Mouse (Mus musculus) cerebellum, postnatal 25 days (tissue): ENCODE results near the gene Gpr137c.

Experiments
- DNase-seq, 2 experiments: peaks; one replicate each; pipeline ENCODE4 v3.0.0; 2021; ENCODE audit warnings: mixed read lengths in 2 of 2

Gpr137c gene

DNA sequence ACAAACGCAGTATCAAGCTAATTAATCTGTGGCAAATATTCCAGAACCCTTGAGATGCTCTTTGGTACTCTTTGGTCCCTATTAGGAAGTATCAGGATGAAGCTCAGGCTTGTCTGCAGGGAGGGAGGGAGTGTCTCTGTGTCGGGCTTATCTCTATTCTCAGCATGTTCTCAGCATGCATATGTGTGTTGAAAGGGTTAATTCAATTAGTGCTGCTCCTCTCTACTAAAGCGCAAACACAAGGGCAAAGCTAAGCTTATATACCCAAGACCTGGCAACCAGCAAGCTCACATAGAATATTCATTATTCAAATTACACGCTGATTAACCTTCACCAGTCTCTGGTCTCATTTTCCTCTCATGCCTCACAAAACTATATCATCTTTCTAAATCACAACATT lies 84.4 kb downstream of the Gpr137c start:
- no peak for DNase-seq

- no peak for DNase-seq
Observed at GRCm38 (mm10) chr14:45304389-45304788, 84.9 kb downstream of the Gpr137c start.

DNA sequence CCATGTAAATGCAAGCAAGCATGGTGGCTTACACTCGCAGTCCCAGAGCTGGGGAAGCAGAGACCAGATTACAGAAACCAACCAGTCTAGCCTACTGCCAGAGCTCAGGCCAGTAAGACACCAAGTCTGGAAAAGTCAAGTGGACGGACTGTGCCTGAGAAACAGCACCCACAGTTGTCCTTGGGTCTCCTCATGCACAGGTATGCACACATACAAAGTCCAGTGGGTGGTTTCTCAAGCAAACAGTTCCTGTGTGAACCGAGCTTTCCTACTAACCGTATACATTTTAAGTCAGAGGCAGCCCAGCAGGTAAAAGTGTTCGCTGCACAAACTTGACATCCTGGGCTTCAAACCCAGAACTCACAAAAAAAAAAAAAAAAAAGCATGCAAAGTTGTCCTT lies 86.3 kb downstream of the Gpr137c start:
- no peak for DNase-seq

- DNase-seq, result no peak
Observed at GRCm38 (mm10) chr14:45307630-45308328, 88.3 kb downstream of the Gpr137c start.

DNA sequence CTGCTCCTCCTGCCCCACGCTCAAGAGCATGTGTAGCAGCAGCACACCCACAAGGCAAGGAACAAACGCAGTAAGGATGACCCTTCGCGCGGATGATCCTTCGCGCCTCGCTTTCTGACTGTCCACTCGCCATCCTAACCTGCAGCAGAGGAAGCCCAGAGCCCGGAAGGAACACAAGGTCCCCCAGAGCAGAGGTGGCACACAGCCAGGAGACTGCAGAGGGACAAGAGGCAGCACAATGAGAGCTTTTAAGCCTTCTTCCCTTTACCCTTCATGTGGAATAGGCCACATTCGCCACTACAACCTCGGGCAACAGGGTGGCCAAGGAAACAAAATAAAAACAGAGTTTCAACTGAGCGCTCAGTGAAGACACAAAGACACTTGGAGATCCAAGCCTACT lies 90.1 kb downstream of the Gpr137c start:
- peak; percentile 46 to 67 for DNase-seq

GRCm38 (mm10) chr14:45310101-45310500 lies 90.6 kb downstream of the Gpr137c start:
- DNase-seq, result no peak

GRCm38 (mm10) chr14:45316927-45317326 lies 97.4 kb downstream of the Gpr137c start:
- DNase-seq, result no peak

GRCm38 (mm10) chr14:45317921-45318411 lies 98.4 kb downstream of the Gpr137c start:
- no peak for DNase-seq

- peak; percentile 91 to 93 for DNase-seq
Observed at GRCm38 (mm10) chr14:45318426-45319236, 99.1 kb downstream of the Gpr137c start, which contains the start of gene Ero1l. Gene Ero1l (minus strand): TSS chr14:45318771.

DNA sequence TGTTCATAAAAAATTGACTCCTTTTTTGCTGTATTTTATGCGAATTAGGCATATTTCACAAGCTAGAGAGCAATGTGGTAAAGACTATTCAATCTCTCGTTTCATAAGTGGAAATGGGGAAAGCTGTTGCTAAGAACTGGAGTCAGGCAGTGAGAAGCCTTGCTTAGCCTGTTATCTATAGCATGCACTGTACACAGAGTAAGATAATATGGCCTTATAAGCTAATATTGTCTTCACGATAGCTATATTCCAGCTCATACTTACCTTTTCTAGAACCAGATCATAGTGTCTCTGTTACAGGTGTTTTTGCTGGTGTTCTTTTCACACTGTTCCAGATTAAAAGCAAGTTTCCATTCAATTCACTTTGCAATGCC lies 99.7 kb downstream of the Gpr137c start:
- DNase-seq, result no peak

DNA sequence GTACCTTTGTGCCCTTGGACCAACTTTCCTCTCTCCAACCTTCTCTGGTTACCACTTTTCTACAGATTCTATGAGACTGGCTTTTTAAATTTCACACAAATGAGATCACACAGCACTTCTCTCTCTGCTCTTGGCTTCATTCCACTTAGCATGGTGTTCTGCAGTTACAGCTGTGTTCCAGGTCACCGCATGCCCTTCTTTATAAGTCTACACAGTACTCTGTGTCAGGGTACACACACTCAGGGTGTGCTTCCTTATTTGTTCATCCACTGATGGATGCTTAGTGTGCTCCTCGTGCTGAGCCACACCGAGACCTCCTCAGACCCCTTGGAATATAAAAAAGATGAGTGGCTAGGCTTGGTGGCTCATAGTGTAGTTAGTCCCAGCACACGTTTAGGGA lies 100.6 kb downstream of the Gpr137c start:
- no peak for DNase-seq

DNA sequence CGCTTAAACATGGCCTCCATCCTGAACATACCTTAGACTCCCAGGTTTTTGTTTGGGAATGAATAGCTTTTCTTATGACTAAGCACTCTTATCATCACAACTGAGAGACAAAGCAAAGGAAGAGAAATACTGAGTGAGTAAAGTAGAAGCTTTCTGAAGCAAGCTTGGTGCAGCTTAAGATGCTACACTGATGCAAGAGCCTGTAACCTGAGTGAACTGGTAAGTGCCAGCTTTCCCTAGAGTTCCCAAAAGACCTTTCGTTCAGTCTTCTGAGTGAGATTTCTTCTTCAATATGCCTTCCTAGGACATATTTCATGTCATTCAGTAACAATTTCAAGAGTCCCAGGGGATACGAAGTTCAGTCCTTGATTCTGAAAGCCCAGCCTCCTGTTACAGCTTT lies 101.5 kb downstream of the Gpr137c start:
- DNase-seq, result no peak

GRCm38 (mm10) chr14:45321622-45322021 lies 102.1 kb downstream of the Gpr137c start:
- no peak for DNase-seq

GRCm38 (mm10) chr14:45322450-45322849 lies 102.9 kb downstream of the Gpr137c start:
- DNase-seq, result no peak

- no peak for DNase-seq
Observed at GRCm38 (mm10) chr14:45323320-45323719, 103.8 kb downstream of the Gpr137c start.

- no peak for DNase-seq
Observed at GRCm38 (mm10) chr14:45325471-45325870, 106.0 kb downstream of the Gpr137c start.

DNA sequence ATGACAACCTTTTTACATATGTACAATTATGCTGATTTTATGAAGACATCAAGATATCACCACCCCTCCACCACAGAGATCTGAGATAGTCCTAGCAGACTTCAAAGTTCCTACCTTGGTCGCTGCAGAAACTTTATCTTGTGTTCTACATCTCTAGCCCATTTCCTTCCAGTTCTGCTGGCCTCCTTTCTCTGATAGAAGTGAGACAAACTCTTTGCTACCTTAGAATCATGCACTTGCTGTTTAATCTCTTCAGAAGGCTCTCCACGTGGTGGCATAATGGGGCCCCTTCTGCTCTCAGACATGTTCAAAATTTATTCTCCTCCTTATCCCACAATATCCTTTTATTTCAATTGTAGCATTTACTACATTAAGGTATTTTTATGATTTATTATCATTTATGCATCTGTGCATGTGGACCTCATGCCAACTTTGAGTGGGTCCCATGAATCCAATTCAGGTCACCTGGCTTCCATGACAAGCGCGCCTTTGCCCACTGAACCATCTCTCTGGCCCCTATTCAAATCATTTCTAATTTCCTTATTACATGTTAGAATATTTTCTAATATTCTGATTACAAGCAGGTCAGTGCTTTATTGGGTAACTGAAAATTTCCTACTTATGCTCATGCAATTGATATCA lies 108.7 kb downstream of the Gpr137c start:
- DNase-seq, result no peak

DNA sequence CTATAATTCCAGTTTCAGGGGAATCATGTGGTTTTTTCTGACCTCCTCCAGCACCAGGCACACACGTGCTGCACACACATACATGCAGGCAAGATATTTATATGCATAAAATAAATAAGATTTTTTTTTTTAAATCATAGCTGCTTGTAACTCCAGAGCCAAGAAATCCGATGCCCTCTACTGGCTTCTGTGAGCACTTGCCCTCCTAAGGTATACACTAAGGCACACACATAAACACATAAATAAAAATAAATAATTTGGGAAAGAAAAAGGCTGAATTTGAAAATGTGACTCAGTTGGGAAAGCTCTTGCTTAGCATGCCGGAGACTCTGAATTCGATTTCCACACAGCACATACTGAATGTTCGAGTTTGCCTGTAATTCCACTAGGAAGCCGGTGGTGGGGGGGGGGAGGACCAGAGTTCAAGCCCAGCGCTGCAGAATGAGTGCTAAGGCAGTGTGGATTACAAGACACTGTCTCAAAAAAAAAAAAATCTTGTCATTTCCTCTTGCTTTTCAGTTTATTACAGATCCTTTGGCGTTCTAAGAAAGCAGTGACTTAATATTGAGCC lies 109.6 kb downstream of the Gpr137c start:
- no peak for DNase-seq

DNA sequence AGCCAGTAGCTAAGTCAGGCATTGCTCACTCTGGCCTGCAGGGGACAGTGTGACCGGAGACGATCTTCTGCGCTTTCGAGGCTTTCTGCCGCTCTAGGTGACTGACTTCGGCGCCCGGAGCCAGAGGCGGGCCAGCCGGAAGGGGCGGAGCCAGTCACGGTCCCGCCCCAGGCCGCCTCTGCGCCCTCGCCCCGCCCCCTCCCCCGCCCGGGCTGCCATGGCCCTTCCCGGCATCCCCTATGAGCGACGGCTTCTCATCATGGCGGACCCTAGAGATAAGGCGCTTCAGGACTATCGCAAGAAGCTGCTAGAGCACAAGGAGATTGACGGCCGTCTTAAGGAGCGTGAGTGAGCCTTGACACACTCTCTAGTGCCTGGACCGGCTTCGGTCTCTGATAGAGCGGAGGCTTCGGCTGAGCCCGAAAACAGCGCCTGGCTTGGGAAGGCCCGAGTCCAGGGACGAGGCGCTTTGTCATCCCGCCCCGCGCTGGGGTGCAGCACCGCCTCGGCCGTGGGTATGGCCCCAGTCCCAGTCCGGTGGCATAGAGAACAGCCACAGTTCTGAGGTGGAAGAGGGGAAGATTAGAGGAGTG lies 110.2 kb downstream of the Gpr137c start, which contains the start of gene Psmc6:
Psmc6 (plus strand) TSS at position 200 of the 593 bp plus-strand sequence.
- DNase-seq, result peak; percentile 92 to 96
